32 mouse cellular contexts compared by ENCODE assay signal in the genomic region with DNA sequence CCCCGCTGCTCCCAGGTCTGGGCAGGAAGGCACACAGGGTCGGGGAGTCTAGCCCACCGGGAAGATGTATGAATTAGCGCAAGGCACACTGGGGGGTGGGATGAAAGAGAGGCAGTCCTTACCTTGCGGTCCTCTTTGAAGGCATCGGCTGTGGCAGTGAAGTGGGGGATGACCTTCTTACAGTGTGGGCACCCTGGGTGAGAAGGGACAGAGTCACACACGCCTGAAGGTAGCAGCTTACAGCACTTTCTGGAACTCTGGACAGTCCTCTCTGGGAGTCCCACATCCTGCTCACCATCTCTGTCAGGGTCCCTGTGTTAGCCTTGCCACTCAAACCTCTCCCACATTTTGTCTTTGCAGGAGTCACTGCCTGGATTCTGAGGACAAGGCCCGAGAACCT.
"Had no signal": no experiment of that assay in that cellular context is flagged by ENCODE, and none has a peak within 500 bp of the region (broad histone marks: within the 10 kb centered on the region; RNA-seq: fewer than 3 reads in every experiment).

No protein-coding gene starts in this region.

- ATAC-seq: hindbrain, embryonic 16.5 days; hindbrain, postnatal 0 days; inflammation-experienced regulatory T-cells, adult 6 months; intestine, embryonic 15.5 days; intestine, embryonic 16.5 days; intestine, postnatal 0 days had no signal

- H3K27ac ChIP-seq: heart, embryonic 13.5 days; heart, embryonic 15.5 days; hindbrain, embryonic 10.5 days; hindbrain, embryonic 12.5 days; hindbrain, embryonic 13.5 days; hindbrain, embryonic 14.5 days; hindbrain, embryonic 15.5 days; hindbrain, postnatal 0 days; intestine, embryonic 15.5 days; kidney, embryonic 15.5 days; kidney, postnatal 0 days; layer of hippocampus, adult 2 months; left cerebral cortex, adult 2 months had no signal

- DNase-seq: heart, postnatal 10 days; heart, postnatal 14 days; heart, postnatal 36 days; heart, postnatal 4 days; kidney, adult 11 months; kidney, adult 18-20 months; kidney, adult 2 months; kidney, adult 8-10 months; kidney, adult 9 months; kidney, postnatal 10 days; kidney, postnatal 14 days; kidney, postnatal 25 days; kidney, postnatal 36 days; kidney, postnatal 4 days had no signal

- H3K9ac ChIP-seq: heart, embryonic 13.5 days; heart, embryonic 15.5 days; hindbrain, embryonic 12.5 days; hindbrain, embryonic 13.5 days; hindbrain, embryonic 14.5 days; hindbrain, embryonic 15.5 days; intestine, embryonic 15.5 days; kidney, embryonic 15.5 days had no signal

- H3K4me1 ChIP-seq: heart, embryonic 13.5 days; heart, embryonic 15.5 days; hindbrain, embryonic 12.5 days; hindbrain, embryonic 15.5 days; intestine, embryonic 15.5 days had no signal

- H3K27me3 ChIP-seq: heart, embryonic 13.5 days; heart, embryonic 15.5 days; hindbrain, embryonic 12.5 days; hindbrain, embryonic 13.5 days; hindbrain, embryonic 15.5 days; intestine, embryonic 15.5 days; kidney, embryonic 15.5 days had no signal

- H3K4me3 ChIP-seq: heart, embryonic 13.5 days; heart, embryonic 15.5 days; hindbrain, embryonic 10.5 days; hindbrain, embryonic 12.5 days; hindbrain, embryonic 13.5 days; hindbrain, embryonic 15.5 days; intestine, embryonic 15.5 days; kidney, embryonic 15.5 days; layer of hippocampus, adult 2 months; left cerebral cortex, adult 2 months had no signal

- H3K4me2 ChIP-seq: heart, embryonic 11.5 days; heart, embryonic 13.5 days; heart, embryonic 15.5 days; hindbrain, embryonic 12.5 days; hindbrain, embryonic 13.5 days; hindbrain, embryonic 14.5 days; hindbrain, embryonic 15.5 days; intestine, embryonic 15.5 days; kidney, embryonic 15.5 days had no signal

- H3K9me3 ChIP-seq: heart, embryonic 13.5 days; heart, embryonic 15.5 days; hindbrain, embryonic 10.5 days; hindbrain, embryonic 12.5 days; hindbrain, embryonic 13.5 days; hindbrain, embryonic 15.5 days; intestine, embryonic 15.5 days; kidney, embryonic 15.5 days had no signal

- H3K36me3 ChIP-seq: hindbrain, embryonic 15.5 days; intestine, embryonic 15.5 days had no signal
